Mouse (Mus musculus): Measurements from ENCODE around the gene Diaph3.

- no peak for TF ChIP-seq CTCF (IDR thresholded peaks at IDR 0.05; ENCODE audit: insufficient read depth, low read length)
- no peak for TF ChIP-seq POLR2A (IDR thresholded peaks at IDR 0.05; ENCODE audit: borderline replicate concordance, extremely low read depth, low read depth, low read length)
Measured at GRCm38 (mm10) chr14:86721082-86721481, 420.0 kb downstream of the Diaph3 start.

Measured in lung, adult 2 months (tissue).